Mouse (Mus musculus): ENCODE measurements around the gene Arpc2.
A peak's percentile ranks its signal among the peaks of the same experiment; 100 is the strongest.

Gene Arpc2

DNA sequence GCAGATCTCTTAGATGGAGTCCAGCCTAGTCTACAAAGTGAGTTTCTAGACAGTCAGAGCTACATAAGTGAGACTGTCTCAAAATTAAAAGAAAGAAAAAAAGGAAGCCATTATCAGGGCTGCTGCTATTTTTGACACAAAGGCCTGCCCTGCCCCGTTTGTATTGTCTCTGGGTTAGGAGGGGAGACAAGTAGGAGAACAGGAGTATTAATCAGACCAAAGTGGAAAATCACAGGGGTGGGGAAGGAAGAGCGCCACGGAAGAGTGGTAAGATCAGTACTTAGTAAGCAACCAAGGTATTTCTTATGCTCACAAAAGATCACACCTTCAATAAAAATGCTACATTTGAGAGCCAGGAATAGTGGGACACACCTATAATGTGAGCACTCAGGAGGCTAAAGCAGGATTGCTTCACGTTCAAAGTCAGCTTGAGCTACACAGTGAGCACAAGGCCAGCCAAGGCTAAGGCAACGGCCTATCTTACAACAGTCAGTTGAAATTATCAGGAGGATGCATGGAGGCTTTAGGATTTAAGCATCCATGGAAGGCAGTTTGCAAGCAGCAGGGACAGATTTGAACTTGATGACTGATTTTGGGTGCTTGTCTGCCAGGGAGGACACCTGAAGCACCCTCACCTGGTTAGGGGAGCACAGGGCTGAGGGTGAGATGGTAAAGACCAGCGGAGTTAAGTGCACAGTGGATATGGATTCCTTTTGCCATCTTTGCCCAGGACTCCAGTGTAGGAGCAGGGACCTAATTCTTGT lies 64.6 kb downstream of the Arpc2 start:
- DNase-seq (ENCODE audit: low spot score in 2 of 2), result no peak

DNA sequence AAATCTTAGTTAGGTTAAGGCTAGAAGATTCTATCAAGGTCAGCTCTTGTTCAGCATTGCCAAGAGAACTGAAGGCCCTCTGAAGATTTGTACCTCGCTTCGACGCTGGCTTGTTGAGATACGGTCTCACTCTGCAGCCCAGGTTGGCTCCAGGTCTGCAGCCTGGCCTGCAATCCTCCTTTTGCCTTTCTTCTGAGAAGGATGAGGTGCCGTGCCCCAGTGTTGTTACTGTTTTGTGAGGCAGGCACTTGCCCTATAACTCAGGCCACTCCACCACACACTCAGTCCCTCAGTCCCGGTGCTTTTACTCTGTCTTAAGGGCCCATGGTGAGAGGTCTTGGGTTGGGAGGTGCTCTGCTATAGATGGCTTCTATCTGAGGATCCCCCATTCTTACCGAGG lies 66.3 kb downstream of the Arpc2 start:
- DNase-seq (ENCODE audit: low spot score in 2 of 2), result no peak

GRCm38 (mm10) chr1:74302835-74303234 lies 67.0 kb downstream of the Arpc2 start:
- no peak for DNase-seq (ENCODE audit: low spot score in 2 of 2)

DNA sequence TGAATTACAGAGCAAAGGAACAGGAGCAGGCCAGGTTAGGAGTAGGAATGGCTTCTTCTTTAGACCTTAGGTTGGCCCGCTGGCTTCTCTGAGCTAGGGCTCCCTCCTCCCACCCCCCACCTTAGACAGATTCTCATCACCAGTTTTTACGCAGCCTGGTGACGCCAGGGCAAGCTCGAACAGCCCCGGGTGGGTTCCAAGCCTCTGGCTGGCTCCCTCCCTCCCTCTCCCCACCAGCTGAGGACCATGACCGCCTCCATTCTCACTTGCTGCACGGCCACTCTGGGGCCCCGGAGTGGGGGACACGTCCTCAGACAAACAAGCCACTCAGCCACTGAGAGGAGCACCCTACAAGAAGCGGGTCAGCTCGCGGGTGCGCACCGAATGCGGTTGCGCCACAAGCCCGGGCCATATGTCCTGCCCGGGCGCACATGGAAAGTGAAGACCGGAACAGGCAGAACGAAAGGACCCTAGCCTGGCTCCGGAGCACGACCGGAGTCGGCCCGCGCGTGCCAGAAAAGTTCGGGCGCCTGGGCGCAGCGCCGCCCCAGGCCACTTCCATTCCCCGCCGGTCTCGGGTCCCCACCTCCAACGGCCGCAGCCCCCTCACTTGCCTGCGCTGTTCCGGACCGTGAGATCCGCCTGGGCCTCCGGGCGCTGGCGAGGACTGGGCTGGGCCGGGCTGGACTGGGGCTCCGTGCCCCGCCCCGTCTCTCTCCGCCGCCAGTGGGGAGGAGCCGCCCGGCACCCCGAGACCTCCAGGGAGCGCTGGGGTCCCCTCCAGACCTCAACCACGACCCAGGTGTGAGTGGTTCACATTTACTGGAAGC lies 67.8 kb downstream of the Arpc2 start:
- no peak for DNase-seq (ENCODE audit: low spot score in 2 of 2)

- DNase-seq (ENCODE audit: low spot score in 2 of 2), result no peak
These were observed 68.5 kb downstream of the Arpc2 start for GRCm38 (mm10) chr1:74304339-74304790.

GRCm38 (mm10) chr1:74304946-74305345 lies 69.1 kb downstream of the Arpc2 start:
- DNase-seq (ENCODE audit: low spot score in 2 of 2), result no peak

DNA sequence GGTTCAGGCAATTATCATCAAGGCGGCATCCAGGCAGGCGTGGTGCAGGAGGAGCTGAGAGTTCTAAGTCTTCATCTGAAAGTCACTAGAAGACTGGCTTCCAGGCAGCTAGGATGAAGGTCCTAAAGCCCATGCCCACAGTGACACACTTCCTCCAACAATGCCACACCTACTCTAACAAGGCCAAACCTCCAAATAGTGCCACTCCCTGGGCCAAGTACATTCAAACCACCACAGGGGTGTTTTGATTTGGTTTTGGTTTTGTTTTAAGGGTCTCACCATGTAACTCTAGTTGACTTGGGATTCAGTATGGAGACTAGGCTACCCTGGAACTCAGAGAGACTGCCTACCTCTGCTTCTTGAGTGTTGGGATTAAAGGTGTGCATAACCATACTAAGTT lies 69.6 kb downstream of the Arpc2 start, which contains the start of gene Tmbim1:
Tmbim1 (minus strand) TSS at position 101 of the 400 bp plus-strand sequence.
- no peak for DNase-seq (ENCODE audit: low spot score in 2 of 2)

GRCm38 (mm10) chr1:74307146-74307545 lies 71.3 kb downstream of the Arpc2 start:
- no peak for DNase-seq (ENCODE audit: low spot score in 2 of 2)

DNA sequence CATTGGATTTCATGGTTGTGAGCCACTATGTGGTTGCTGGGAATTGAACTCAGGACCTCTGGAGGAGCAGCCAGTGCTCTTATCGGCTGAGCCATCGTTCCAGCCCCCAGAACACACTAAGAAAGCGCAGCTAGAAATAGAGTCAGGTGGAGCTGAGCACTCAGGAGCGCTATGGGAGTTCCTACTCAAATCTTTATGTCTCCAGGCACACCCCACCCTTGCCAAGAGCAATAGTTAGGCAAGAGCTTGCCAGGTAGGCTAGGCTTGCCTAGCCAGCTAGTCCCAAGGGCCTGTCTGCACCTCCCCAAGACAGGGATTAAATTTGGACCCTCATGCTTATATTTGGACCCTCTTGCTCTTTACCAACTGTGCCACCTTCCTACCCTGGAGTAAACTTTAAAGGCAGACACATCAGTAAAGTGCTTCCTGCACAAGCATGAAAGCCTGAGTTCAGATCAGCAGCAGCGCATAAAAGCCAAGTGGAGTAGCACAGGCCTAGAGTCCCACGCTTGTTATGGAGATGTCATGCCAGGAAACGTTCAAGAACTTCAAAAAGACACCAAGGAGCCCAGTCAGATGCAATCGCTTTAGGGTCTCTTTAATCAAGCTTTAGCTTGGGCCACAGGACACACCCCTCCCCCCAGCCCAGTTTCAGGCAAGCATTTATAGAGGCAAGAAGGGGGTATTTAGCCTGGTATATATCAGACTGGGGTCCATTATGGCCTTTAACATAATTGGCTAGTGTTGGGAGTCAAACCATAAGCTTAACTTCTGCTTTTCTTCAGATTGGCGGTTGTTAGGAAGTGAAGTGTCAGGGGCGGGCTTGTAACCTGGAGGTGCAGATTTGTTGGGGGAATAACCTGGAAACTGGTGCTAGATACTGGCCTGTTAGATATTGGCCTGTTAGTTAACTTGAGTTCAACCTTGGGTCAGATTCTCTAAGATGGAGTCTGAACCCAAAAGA lies 72.4 kb downstream of the Arpc2 start:
- no peak for DNase-seq (ENCODE audit: low spot score in 2 of 2)

DNA sequence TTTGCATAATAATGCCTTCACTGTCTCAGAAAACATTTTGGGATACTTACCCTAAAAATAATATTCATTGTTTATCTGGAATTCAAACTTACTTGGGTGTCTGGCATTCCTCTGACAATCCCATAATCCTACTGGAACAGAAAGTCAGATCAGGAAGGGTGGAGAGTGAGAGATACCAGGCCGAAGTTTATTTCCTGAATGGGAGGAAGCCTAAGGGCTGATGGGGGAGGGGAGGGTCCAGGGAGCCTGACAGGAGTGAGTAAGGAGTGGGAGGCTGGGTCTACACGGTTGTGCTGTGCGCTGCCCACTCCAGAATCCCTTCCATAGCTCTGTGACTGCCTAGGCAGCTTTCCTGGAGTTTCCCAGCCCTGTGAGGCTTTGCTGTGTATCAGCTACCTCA lies 73.9 kb downstream of the Arpc2 start:
- no peak for DNase-seq (ENCODE audit: low spot score in 2 of 2)

DNA sequence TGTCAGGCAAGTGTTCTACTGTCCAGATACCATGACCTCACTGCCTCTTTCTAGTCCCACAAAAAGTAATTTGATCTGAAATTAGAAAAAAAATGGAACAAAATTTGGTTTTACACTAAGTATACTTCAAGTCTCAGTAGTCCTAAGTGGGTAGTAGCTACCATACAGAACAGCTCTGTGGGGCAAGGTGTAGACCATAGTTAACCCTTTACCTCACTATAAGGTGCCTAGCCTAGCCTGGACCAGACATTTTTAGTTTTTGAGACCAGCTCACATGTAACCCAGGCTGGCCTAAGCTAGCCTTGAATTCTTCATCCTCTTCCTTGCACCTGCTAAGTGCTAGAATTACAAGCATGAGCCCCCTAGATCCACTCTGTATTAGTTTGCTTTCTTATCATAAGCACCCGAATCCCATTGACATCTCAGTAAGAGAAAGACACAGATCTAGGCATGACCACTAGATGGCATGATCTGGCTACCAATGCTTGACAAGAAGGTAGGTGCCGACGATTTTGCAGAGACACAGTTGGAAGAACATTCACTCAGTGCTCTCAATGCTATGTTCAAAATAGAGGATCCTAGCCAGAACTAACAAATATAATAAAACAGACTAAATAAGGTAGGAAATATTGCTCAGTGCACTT lies 77.3 kb downstream of the Arpc2 start:
- DNase-seq (ENCODE audit: low spot score in 2 of 2), result peak; percentile 41 to 62

DNA sequence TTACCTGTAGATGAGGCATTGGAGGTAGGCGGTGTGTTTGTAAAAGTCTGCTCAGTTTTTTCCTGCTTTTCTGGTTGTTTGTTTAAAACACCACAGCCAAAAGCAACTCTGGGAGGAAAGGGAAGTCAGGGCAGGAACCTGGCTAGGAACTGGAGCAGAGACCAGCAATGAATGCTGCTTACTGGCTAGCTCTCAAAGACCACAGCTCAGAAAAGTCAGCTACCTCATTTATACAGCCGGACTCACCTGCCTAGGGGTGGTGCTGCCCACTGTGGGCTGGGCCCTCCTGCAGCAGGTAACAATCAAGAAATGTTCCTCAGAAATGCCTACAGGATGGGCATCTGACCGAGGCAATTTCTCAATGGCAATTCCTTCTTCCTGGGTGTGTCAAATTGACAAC lies 78.9 kb downstream of the Arpc2 start:
- DNase-seq (ENCODE audit: low spot score in 2 of 2), result no peak

DNA sequence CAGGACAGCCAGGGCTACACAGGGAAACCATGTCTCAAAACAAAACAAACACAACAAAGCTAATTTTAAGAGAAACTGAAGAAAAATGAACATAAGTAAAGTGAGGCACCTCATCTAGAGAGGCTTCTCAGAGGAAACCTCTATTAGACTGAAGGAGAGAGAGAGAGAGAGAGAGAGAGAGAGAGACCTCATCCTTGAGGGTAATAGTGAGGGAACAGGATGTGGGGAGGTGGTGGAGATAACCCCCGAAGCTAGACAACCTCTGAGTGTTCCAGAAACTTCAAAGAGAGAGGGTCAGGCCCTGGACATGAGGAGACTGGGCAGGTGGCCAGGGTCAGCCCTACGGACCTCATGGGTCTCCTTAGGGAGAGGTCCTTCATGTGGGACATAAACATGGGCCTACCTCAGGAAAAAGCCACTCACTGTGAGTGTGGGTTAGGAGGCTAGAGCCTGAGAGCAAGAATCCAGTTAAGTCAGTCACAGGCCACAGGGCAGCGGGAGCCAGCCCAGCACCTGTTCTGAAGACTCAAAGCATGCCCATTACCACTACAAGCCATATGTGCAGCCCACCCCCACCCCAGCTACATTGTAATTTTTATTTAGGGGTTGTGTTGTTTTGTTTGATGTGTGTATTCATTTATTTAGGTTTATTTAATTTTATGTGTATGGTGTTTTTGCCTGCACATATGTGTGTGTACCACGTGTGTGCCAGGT lies 80.4 kb downstream of the Arpc2 start:
- no peak for DNase-seq (ENCODE audit: low spot score in 2 of 2)
